ENCODE assay signal across 28 mouse cellular contexts in the genomic region with DNA sequence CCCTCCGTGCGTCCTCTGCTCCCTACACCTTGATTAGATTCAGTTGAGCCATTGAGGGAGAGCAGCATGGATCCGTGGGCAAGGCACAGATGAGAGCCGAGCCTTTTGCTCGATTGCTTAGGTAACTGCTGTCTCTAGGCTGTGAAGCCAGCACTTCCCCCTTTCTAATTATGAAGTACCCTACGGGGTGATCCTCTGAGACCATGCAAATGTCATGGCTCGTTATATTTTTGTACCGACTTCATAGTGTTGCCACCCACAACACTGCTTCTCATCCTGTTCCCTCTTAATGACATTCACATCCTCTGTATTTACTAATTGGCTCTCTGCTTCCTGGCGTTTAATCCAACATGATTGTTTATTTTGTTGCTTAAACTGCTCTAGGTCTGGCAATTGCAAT. TPM values are rescaled to one million over a fixed set of nuclear protein-coding genes. Genes with fewer than 3 reads are reported as not detected.
DNase-seq lines count a peak whose midpoint lies in the region; ATAC-seq and TF ChIP-seq lines count a peak whose summit lies in the region.
"Had no signal": no experiment of that assay in that cellular context is flagged by ENCODE, and none has a peak within 500 bp of the region (broad histone marks: within the 10 kb centered on the region; RNA-seq: fewer than 3 reads in every experiment).

No protein-coding gene starts in this region.

- no peak overlapping the region for H3K9ac ChIP-seq in forebrain, postnatal 0 days
- H3K9ac ChIP-seq in midbrain, embryonic 13.5 days (replicated peaks), result no peak overlapping the region
- no peak overlapping the region for H3K9ac ChIP-seq in midbrain, embryonic 15.5 days
- no peak overlapping the region for H3K9ac ChIP-seq in CH12.LX (ENCODE audit: insufficient read depth, low read depth)
- no peak overlapping the region for H3K9ac ChIP-seq in kidney, embryonic 14.5 days (ENCODE audit: low read depth, low read length)
- H3K9ac ChIP-seq: embryonic facial prominence, embryonic 12.5 days; heart, embryonic 12.5 days; hindbrain, embryonic 15.5 days; kidney, embryonic 15.5 days; liver, embryonic 13.5 days; lung, embryonic 14.5 days; midbrain, embryonic 12.5 days had no signal

- H3K79me2 ChIP-seq in CH12.LX (replicated peaks; ENCODE audit: control insufficient read depth, extremely low read depth, insufficient read depth, poor library complexity, severe bottlenecking), result no peaks in the 10 kb centered on the region

- peak; percentile 15; the same call in 1 of the 2 replicates for ATAC-seq in forebrain, postnatal 0 days
- ATAC-seq in midbrain, embryonic 13.5 days, result 0 out of 2 replicates have a peak, but pooled peaks have one; percentile 18
- no peak for ATAC-seq in midbrain, embryonic 15.5 days (replicated peaks)
- no peak for ATAC-seq in kidney, embryonic 14.5 days (ENCODE audit: low FRiP score, low TSS enrichment)
- ATAC-seq: intestine, embryonic 16.5 days had no signal

- TF ChIP-seq CTCF in forebrain, postnatal 0 days (IDR thresholded peaks at IDR 0.05; ENCODE audit: low read depth), result no peak
- no peak for TF ChIP-seq CTCF in CH12.LX (conservative IDR thresholded peaks at IDR 0.05 in 1 of 2, IDR thresholded peaks at IDR 0.05 in 1 of 2; ENCODE audit: low read depth in 2 of 2, low read length in 2 of 2)

- no peaks in the 10 kb centered on the region; the same call in 1 of the 2 replicates for H3K4me1 ChIP-seq in forebrain, postnatal 0 days (ENCODE audit: insufficient read depth)
- peaks cover 27% of the 10 kb centered on the region for H3K4me1 ChIP-seq in forebrain, embryonic 10.5 days
- peaks cover 18% of the 10 kb centered on the region for H3K4me1 ChIP-seq in midbrain, embryonic 13.5 days (replicated peaks)
- peaks cover 16% of the 10 kb centered on the region for H3K4me1 ChIP-seq in midbrain, embryonic 15.5 days
- peaks cover 3 to 19% of the 10 kb centered on the region in 2 experiments; a peak in 3 of 4 replicates for H3K4me1 ChIP-seq in CH12.LX (ENCODE audit: control insufficient read depth in 1 of 2, insufficient read depth in 2 of 2)
- H3K4me1 ChIP-seq in kidney, embryonic 14.5 days (ENCODE audit: control insufficient read depth, insufficient read depth, low read length), result peaks cover 10% of the 10 kb centered on the region

- TF ChIP-seq EP300 in CH12.LX (IDR thresholded peaks at IDR 0.05; ENCODE audit: low read length), result no peak

- dilution Hi-C loops in CH12.LX (cut with MboI; ENCODE audit: extremely low pct_ligation_motif_present, extremely low pct_unique_long_range_greater_than_20kb, low sequenced_read_pairs), result no loop called here

- in situ Hi-C loops in CH12.LX (cut with MboI; ENCODE audit: low pct_ligation_motif_present, low pct_unique_long_range_greater_than_20kb, low sequenced_read_pairs), result no loop called here

- H3K27me3 ChIP-seq in forebrain, postnatal 0 days (ENCODE audit: insufficient read depth, low read length), result peaks cover 13% of the 10 kb centered on the region
- H3K27me3 ChIP-seq in forebrain, embryonic 10.5 days (ENCODE audit: poor library complexity, severe bottlenecking), result peaks cover 40% of the 10 kb centered on the region
- peaks cover 35% of the 10 kb centered on the region for H3K27me3 ChIP-seq in midbrain, embryonic 13.5 days
- peaks cover 22% of the 10 kb centered on the region for H3K27me3 ChIP-seq in midbrain, embryonic 15.5 days (replicated peaks)
- H3K27me3 ChIP-seq in CH12.LX (replicated peaks), result no peaks in the 10 kb centered on the region
- peaks cover 15% of the 10 kb centered on the region for H3K27me3 ChIP-seq in kidney, embryonic 14.5 days (ENCODE audit: control insufficient read depth, insufficient read depth, low read length)

- 14% methylated on average over 9 of the region's 9 CpGs for WGBS in forebrain, postnatal 0 days
- WGBS in forebrain, embryonic 10.5 days, result 57% methylated on average over 9 of the region's 9 CpGs
- 48% methylated on average over 9 of the region's 9 CpGs for WGBS in midbrain, embryonic 13.5 days
- WGBS in midbrain, embryonic 15.5 days, result 43% methylated on average over 9 of the region's 9 CpGs
- 70% methylated on average over 9 of the region's 9 CpGs for WGBS in kidney, embryonic 14.5 days

- no peak overlapping the region for H3K27ac ChIP-seq in forebrain, postnatal 0 days (ENCODE audit: low read depth, low read length)
- no peak overlapping the region for H3K27ac ChIP-seq in forebrain, embryonic 10.5 days
- no peak overlapping the region for H3K27ac ChIP-seq in midbrain, embryonic 13.5 days
- H3K27ac ChIP-seq in midbrain, embryonic 15.5 days, result no peak overlapping the region
- no peak overlapping the region for H3K27ac ChIP-seq in CH12.LX (ENCODE audit: insufficient read depth, low read depth)
- H3K27ac ChIP-seq in kidney, embryonic 14.5 days (ENCODE audit: low read depth, low read length), result no peak overlapping the region
- H3K27ac ChIP-seq: embryonic facial prominence, embryonic 12.5 days; hindbrain, embryonic 15.5 days; kidney, embryonic 15.5 days; liver, embryonic 13.5 days; macrophage; midbrain, embryonic 12.5 days had no signal

- no peak for DNase-seq in forebrain, postnatal 0 days
- DNase-seq in forebrain, embryonic 10.5 days (ENCODE audit: extremely low spot score, low spot score), result no peak
- DNase-seq in CH12.LX (ENCODE audit: extremely low read depth), result peak; percentile 53
- peak; percentile 20 for DNase-seq in retina, embryonic 14.5 days (ENCODE audit: low spot score)
- no peak for DNase-seq in heart, postnatal 14 days
- DNase-seq: cerebellum, adult 9-10 months; kidney, postnatal 4 days; liver, embryonic 13.5 days; lung, embryonic 14.5 days; thymus, postnatal 4 days had no signal

- H3K36me3 ChIP-seq in forebrain, postnatal 0 days (ENCODE audit: insufficient read depth), result no peaks in the 10 kb centered on the region
- no peaks in the 10 kb centered on the region for H3K36me3 ChIP-seq in forebrain, embryonic 10.5 days (replicated peaks)
- no peaks in the 10 kb centered on the region for H3K36me3 ChIP-seq in midbrain, embryonic 13.5 days
- H3K36me3 ChIP-seq in midbrain, embryonic 15.5 days (replicated peaks), result no peaks in the 10 kb centered on the region
- H3K36me3 ChIP-seq in CH12.LX (replicated peaks in 1 of 2; ENCODE audit: control insufficient read depth in 1 of 2, insufficient read depth in 1 of 2, low read length in 1 of 2), result no peaks in the 10 kb centered on the region
- no peaks in the 10 kb centered on the region for H3K36me3 ChIP-seq in kidney, embryonic 14.5 days (ENCODE audit: control insufficient read depth, insufficient read depth, low read length)
- H3K36me3 ChIP-seq: embryonic facial prominence, embryonic 12.5 days; heart, embryonic 12.5 days; hindbrain, embryonic 15.5 days; kidney, embryonic 15.5 days; liver, embryonic 13.5 days; midbrain, embryonic 12.5 days had no signal

- no peak overlapping the region for H3K4me3 ChIP-seq in forebrain, postnatal 0 days (ENCODE audit: low read depth, low read length)
- H3K4me3 ChIP-seq in forebrain, embryonic 10.5 days, result no peak overlapping the region
- H3K4me3 ChIP-seq in midbrain, embryonic 13.5 days (replicated peaks), result no peak overlapping the region
- H3K4me3 ChIP-seq in midbrain, embryonic 15.5 days, result no peak overlapping the region
- no peak overlapping the region for H3K4me3 ChIP-seq in CH12.LX (replicated peaks in 1 of 3; ENCODE audit: low read depth in 2 of 3, low read length in 2 of 3, poor library complexity in 1 of 3)
- H3K4me3 ChIP-seq in kidney, embryonic 14.5 days (ENCODE audit: low read length), result no peak overlapping the region
- H3K4me3 ChIP-seq: embryonic facial prominence, embryonic 12.5 days; erythroblast, embryonic 14.5 days; heart, embryonic 12.5 days; hindbrain, embryonic 15.5 days; kidney, embryonic 15.5 days; liver, embryonic 13.5 days; midbrain, embryonic 12.5 days had no signal

- TF ChIP-seq POLR2A in CH12.LX (IDR thresholded peaks at IDR 0.05; ENCODE audit: low read depth, low read length), result no peak

- intact Hi-C loops in heart, postnatal 14 days (cut with DNase I), result no loop called here

- H3K4me2 ChIP-seq in forebrain, postnatal 0 days (ENCODE audit: low read depth), result no peak overlapping the region
- no peak overlapping the region for H3K4me2 ChIP-seq in midbrain, embryonic 13.5 days (replicated peaks)
- H3K4me2 ChIP-seq in midbrain, embryonic 15.5 days, result no peak overlapping the region
- H3K4me2 ChIP-seq in CH12.LX (ENCODE audit: insufficient read depth, low read depth, poor library complexity, severe bottlenecking), result no peak overlapping the region
- no peak overlapping the region for H3K4me2 ChIP-seq in kidney, embryonic 14.5 days (replicated peaks; ENCODE audit: low read depth, low read length)
- H3K4me2 ChIP-seq: embryonic facial prominence, embryonic 12.5 days; heart, embryonic 12.5 days; hindbrain, embryonic 15.5 days; kidney, embryonic 15.5 days; liver, embryonic 13.5 days; lung, embryonic 14.5 days; midbrain, embryonic 12.5 days had no signal

- TF ChIP-seq RAD21 in CH12.LX (IDR thresholded peaks at IDR 0.05; ENCODE audit: low read depth, low read length), result no peak

- H3K9me3 ChIP-seq in forebrain, postnatal 0 days (ENCODE audit: low read length), result no peaks in the 10 kb centered on the region
- H3K9me3 ChIP-seq in forebrain, embryonic 10.5 days, result peaks cover 14% of the 10 kb centered on the region; the same call in 1 of the 2 replicates
- no peaks in the 10 kb centered on the region for H3K9me3 ChIP-seq in midbrain, embryonic 13.5 days
- no peaks in the 10 kb centered on the region for H3K9me3 ChIP-seq in midbrain, embryonic 15.5 days
- H3K9me3 ChIP-seq in CH12.LX (replicated peaks; ENCODE audit: low read length), result peaks cover 8% of the 10 kb centered on the region
- no peaks in the 10 kb centered on the region for H3K9me3 ChIP-seq in kidney, embryonic 14.5 days (ENCODE audit: control insufficient read depth, low read length)
- H3K9me3 ChIP-seq: embryonic facial prominence, embryonic 12.5 days; heart, embryonic 12.5 days; hindbrain, embryonic 15.5 days; kidney, embryonic 15.5 days; liver, embryonic 13.5 days had no signal

RNA-seq across cellular contexts. Expression of a gene that starts 26.4 kb away (rescaled TPM):
- total RNA-seq in forebrain, postnatal 0 days (2014; rRNA removed), result 2.8 and 3.7 TPM in 2 replicates
- polyA plus RNA-seq in forebrain, postnatal 0 days (2015; fragmentation: Nextera tagmentation; extraction: Ambion mirVana), result 1.3 and 2.2 TPM in 2 replicates
- polyA plus RNA-seq in forebrain, embryonic 10.5 days (2016; fragmentation: Nextera tagmentation; extraction: Ambion mirVana), result 0.05 and 0.07 TPM in 2 replicates
- 0.81 and 0.87 TPM in 2 replicates for polyA plus RNA-seq in midbrain, embryonic 13.5 days (2015; fragmentation: Nextera tagmentation; extraction: Ambion mirVana)
- polyA plus RNA-seq in midbrain, embryonic 15.5 days (2015; fragmentation: Nextera tagmentation; extraction: Ambion mirVana), result 2.3 and 2.4 TPM in 2 replicates
- total RNA-seq in CH12.LX (2012; rRNA removed) (not detected in 2 replicates), CH12.LX (2014; rRNA removed) (not detected in 2 replicates)
- polyA plus RNA-seq in CH12.LX (2012; ENCODE audit: insufficient read length, low read depth), result not detected in 2 replicates
- not detected for total RNA-seq in heart, postnatal 14 days (2021)
- 0.27 TPM in 1 of 2 replicates, not detected in the other for polyA plus RNA-seq in kidney, embryonic 14.5 days (2014; fragmentation: Nextera tagmentation; extraction: Ambion mirVana)
- total RNA-seq: gastrocnemius, adult 8-10 months; granulocyte monocyte progenitor cell, adult 5-6 weeks; heart, postnatal 25 days; neutrophil, adult 5-6 weeks had no signal
- polyA plus RNA-seq: embryonic facial prominence, embryonic 12.5 days; erythroblast, embryonic 14.5 days; limb, embryonic 11.5 days; macrophage; small intestine, adult 2 months; stomach, embryonic 14.5 days had no signal

RNA-seq across cellular contexts. Expression of a gene that starts 26.7 kb away (rescaled TPM):
- total RNA-seq in forebrain, postnatal 0 days (2014; rRNA removed), result 137 and 157 TPM in 2 replicates
- 201 and 219 TPM in 2 replicates for polyA plus RNA-seq in forebrain, postnatal 0 days (2015; fragmentation: Nextera tagmentation; extraction: Ambion mirVana)
- polyA plus RNA-seq in forebrain, embryonic 10.5 days (2016; fragmentation: Nextera tagmentation; extraction: Ambion mirVana), result 392 and 395 TPM in 2 replicates
- 230 and 231 TPM in 2 replicates for polyA plus RNA-seq in midbrain, embryonic 13.5 days (2015; fragmentation: Nextera tagmentation; extraction: Ambion mirVana)
- polyA plus RNA-seq in midbrain, embryonic 15.5 days (2015; fragmentation: Nextera tagmentation; extraction: Ambion mirVana), result 209 and 210 TPM in 2 replicates
- 178 and 257 TPM in 2 replicates for total RNA-seq in CH12.LX (2012; rRNA removed)
- 337 and 352 TPM in 2 replicates for total RNA-seq in CH12.LX (2014; rRNA removed)
- 249 and 250 TPM in 2 replicates for polyA plus RNA-seq in CH12.LX (2012; ENCODE audit: insufficient read length, low read depth)
- total RNA-seq in heart, postnatal 14 days (2021), result 10 to 100 TPM; 47.1 to 47.4 TPM
- polyA plus RNA-seq in kidney, embryonic 14.5 days (2014; fragmentation: Nextera tagmentation; extraction: Ambion mirVana), result 205 and 217 TPM in 2 replicates

RNA-seq across cellular contexts. Expression of a gene that starts 58.4 kb away (rescaled TPM):
- 188 and 221 TPM in 2 replicates for total RNA-seq in forebrain, postnatal 0 days (2014; rRNA removed)
- polyA plus RNA-seq in forebrain, postnatal 0 days (2015; fragmentation: Nextera tagmentation; extraction: Ambion mirVana), result 208 and 213 TPM in 2 replicates
- 225 and 226 TPM in 2 replicates for polyA plus RNA-seq in forebrain, embryonic 10.5 days (2016; fragmentation: Nextera tagmentation; extraction: Ambion mirVana)
- polyA plus RNA-seq in midbrain, embryonic 13.5 days (2015; fragmentation: Nextera tagmentation; extraction: Ambion mirVana), result 200 and 207 TPM in 2 replicates
- 199 and 206 TPM in 2 replicates for polyA plus RNA-seq in midbrain, embryonic 15.5 days (2015; fragmentation: Nextera tagmentation; extraction: Ambion mirVana)
- total RNA-seq in CH12.LX (2012; rRNA removed) (97.1 and 121 TPM in 2 replicates), CH12.LX (2014; rRNA removed) (184 and 187 TPM in 2 replicates)
- polyA plus RNA-seq in CH12.LX (2012; ENCODE audit: insufficient read length, low read depth), result 128 and 166 TPM in 2 replicates
- 100 to 1,000 TPM; 140 to 141 TPM for total RNA-seq in heart, postnatal 14 days (2021)
- 161 and 246 TPM in 2 replicates for polyA plus RNA-seq in kidney, embryonic 14.5 days (2014; fragmentation: Nextera tagmentation; extraction: Ambion mirVana)

Comparison
In these comparisons a context has a peak if more than half of its experiments do, and no peak if none do; other contexts are left out.
1. ATAC-seq: peak in forebrain, postnatal 0 days (single experiment) and midbrain, embryonic 13.5 days (single experiment); none in midbrain, embryonic 15.5 days (single experiment) and kidney, embryonic 14.5 days (single experiment).
2. DNase-seq: peak in CH12.LX (single experiment) and retina, embryonic 14.5 days (single experiment); none in forebrain, postnatal 0 days (single experiment), forebrain, embryonic 10.5 days (single experiment) and heart, postnatal 14 days (0 of 2).